Mouse (Mus musculus) stomach, postnatal 0 days (tissue): Measurements from ENCODE around the gene Cyba.

Experiments used
- CTCF ChIP-seq: IDR thresholded peaks from 2 replicates; pipeline ENCODE4 v1.5.1; 2016; ENCODE audit warnings: antibody characterized with exemption, low read depth, mild to moderate bottlenecking, moderate library complexity
- EP300 ChIP-seq: optimal IDR thresholded peaks from 2 replicates; pipeline ENCODE3; 2016; ENCODE audit warnings: antibody characterized with exemption

DNA sequence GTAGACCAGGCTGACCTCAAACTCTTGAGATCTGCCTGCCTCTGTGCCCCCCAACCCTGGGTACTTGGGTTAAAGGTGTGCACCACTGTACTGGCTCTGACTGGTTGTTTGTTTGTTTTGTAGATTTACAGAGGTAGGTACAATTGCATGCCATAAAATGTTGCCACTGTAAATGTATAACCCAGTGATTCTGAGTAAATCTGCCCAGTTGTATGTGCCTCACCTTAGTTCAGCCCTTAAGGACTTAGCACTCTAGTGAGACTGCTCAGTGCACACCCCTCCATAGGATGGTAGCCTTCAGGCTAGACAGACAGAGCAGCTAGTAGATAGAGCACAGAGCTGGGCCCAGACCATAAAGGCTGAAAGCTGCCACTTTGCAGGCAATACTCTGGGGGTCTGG, 39.0 kb downstream of the Cyba start:
- TF ChIP-seq CTCF (no peak), EP300 (no peak)
